Mouse (Mus musculus): ENCODE data around the gene Olfr870. TPM values are rescaled to one million over a fixed set of nuclear protein-coding genes. Genes with fewer than 3 reads are reported as not detected.
"Not testable (repeated sequence)": the region's sequence is repeated elsewhere in the genome, so short reads cannot be mapped to it uniquely, and the experiment has no call there.

Gene Olfr870
- total RNA-seq (2017), result not detected in 2 replicates

DNA sequence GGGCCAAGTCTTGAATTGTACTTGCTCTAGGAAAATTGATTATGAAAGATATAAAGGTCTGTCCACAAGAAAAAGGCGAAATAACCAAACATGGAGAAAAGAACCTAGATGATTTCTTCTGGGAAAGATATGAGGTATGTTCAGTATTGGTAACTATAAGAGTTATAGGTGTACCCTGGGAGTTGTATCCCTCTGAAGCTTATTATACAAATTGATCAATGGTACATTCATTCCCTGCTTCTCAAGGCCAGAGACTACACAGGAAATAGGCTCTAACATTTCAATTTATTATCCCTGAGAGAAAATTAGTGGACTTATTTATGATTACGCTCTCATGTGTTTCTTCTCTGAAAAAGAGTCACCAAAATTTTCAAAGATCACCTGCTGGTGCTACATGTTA is at the start of gene Olfr870:
Gene Olfr870, minus strand, starts transcription at position 101 of the 400 bp plus-strand sequence.
- no peak for ATAC-seq (replicated peaks in 1 of 2; ENCODE audit: insufficient read depth in 1 of 2, low FRiP score in 2 of 2, low TSS enrichment in 1 of 2, low read depth in 1 of 2, poor library complexity in 2 of 2, severe bottlenecking in 2 of 2)

DNA sequence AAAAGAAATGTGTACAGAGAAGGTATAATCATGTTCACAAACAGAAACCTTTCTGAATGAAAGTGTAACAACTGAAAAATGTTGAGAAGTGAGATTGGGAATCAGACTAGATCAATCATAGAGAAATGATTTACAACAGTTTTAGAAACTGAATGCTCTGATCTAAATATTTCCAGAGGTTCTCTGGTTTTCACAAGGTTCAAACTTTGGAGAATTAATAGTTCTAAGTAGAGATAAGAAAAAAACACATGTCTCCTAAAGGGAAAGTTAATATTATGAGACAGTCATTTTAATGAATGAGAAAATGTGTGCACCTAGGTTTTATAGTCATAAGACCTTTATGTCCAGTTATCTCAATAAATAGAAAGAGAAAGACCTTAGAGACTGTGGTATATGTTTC is 38.0 kb upstream of the Olfr870 start, which contains the start of gene Olfr871:
Gene Olfr871, plus strand, starts transcription at position 301 of the 400 bp plus-strand sequence.
- ATAC-seq (replicated peaks in 1 of 2; ENCODE audit: insufficient read depth in 1 of 2, low FRiP score in 2 of 2, low TSS enrichment in 1 of 2, low read depth in 1 of 2, poor library complexity in 2 of 2, severe bottlenecking in 2 of 2), result no peak

GRCm38 (mm10) chr9:20211477-20211876 is 37.6 kb upstream of the Olfr870 start:
- ATAC-seq (replicated peaks in 1 of 2; ENCODE audit: insufficient read depth in 1 of 2, low FRiP score in 2 of 2, low TSS enrichment in 1 of 2, low read depth in 1 of 2, poor library complexity in 2 of 2, severe bottlenecking in 2 of 2), result no peak

GRCm38 (mm10) chr9:20210812-20211211 is 37.0 kb upstream of the Olfr870 start:
- ATAC-seq (replicated peaks in 1 of 2; ENCODE audit: insufficient read depth in 1 of 2, low FRiP score in 2 of 2, low TSS enrichment in 1 of 2, low read depth in 1 of 2, poor library complexity in 2 of 2, severe bottlenecking in 2 of 2), result no peak

- not testable (repeated sequence) for ATAC-seq (replicated peaks in 1 of 2; ENCODE audit: insufficient read depth in 1 of 2, low FRiP score in 2 of 2, low TSS enrichment in 1 of 2, low read depth in 1 of 2, poor library complexity in 2 of 2, severe bottlenecking in 2 of 2)
Measured at GRCm38 (mm10) chr9:20203413-20203984, 29.6 kb upstream of the Olfr870 start.

- ATAC-seq (replicated peaks in 1 of 2; ENCODE audit: insufficient read depth in 1 of 2, low FRiP score in 2 of 2, low TSS enrichment in 1 of 2, low read depth in 1 of 2, poor library complexity in 2 of 2, severe bottlenecking in 2 of 2), result no peak
Measured at GRCm38 (mm10) chr9:20202131-20202530, 28.3 kb upstream of the Olfr870 start.

DNA sequence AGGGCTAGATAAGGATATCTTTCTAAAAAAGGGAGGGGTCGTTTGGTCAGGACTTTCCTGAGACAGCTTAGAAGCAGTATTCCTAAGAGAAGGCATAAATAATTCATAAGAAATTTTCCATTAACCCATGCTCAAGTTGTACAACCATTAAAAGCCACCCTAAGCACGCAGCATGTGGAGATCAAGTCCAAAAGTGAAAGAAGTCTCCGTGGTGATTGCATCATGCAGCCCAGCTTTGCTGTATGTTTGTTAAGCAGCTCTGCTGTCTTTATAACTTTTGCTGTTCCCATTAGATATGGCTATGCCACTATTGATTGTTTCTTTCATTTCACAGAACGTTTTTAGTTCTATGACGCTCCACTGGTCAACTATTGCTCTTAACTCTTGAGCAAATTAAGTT is 5.6 kb upstream of the Olfr870 start:
- ATAC-seq (replicated peaks in 1 of 2; ENCODE audit: insufficient read depth in 1 of 2, low FRiP score in 2 of 2, low TSS enrichment in 1 of 2, low read depth in 1 of 2, poor library complexity in 2 of 2, severe bottlenecking in 2 of 2), result no peak

GRCm38 (mm10) chr9:20149706-20150105 is 24.2 kb downstream of the Olfr870 start:
- no peak for ATAC-seq (replicated peaks in 1 of 2; ENCODE audit: insufficient read depth in 1 of 2, low FRiP score in 2 of 2, low TSS enrichment in 1 of 2, low read depth in 1 of 2, poor library complexity in 2 of 2, severe bottlenecking in 2 of 2)

GRCm38 (mm10) chr9:20128709-20129108 is 45.1 kb downstream of the Olfr870 start, which contains the start of gene Olfr869:
Olfr869 (plus strand) TSS chr9:20129009.
- ATAC-seq (replicated peaks in 1 of 2; ENCODE audit: insufficient read depth in 1 of 2, low FRiP score in 2 of 2, low TSS enrichment in 1 of 2, low read depth in 1 of 2, poor library complexity in 2 of 2, severe bottlenecking in 2 of 2), result no peak

Other genes with a start within 250 kb of the Olfr870 start
- not detected in 2 replicates for gene Olfr866, start 146.0 kb downstream of the Olfr870 start, total RNA-seq (2017)
- gene Olfr867, start 116.5 kb downstream of the Olfr870 start, total RNA-seq (2017), result not detected in 2 replicates
- not detected in 2 replicates for gene Olfr868, start 75.4 kb downstream of the Olfr870 start, total RNA-seq (2017)
- not detected in 2 replicates for gene Olfr869, start 45.0 kb downstream of the Olfr870 start, total RNA-seq (2017)
- not detected in 2 replicates for gene Olfr871, start 38.1 kb upstream of the Olfr870 start, total RNA-seq (2017)
- gene Olfr872, start 63.1 kb upstream of the Olfr870 start, total RNA-seq (2017), result not detected in 2 replicates
- not detected in 2 replicates for gene Olfr39, start 108.3 kb upstream of the Olfr870 start, total RNA-seq (2017)
- not detected in 2 replicates for gene Olfr873, start 124.5 kb upstream of the Olfr870 start, total RNA-seq (2017)
- gene Olfr18, start 162.0 kb upstream of the Olfr870 start, total RNA-seq (2017), result not detected in 2 replicates
- 7.4 and 7.6 TPM in 2 replicates for gene Zfp560, start 211.1 kb upstream of the Olfr870 start, total RNA-seq (2017)

All from hematopoietic stem cell, adult 5-6 weeks (primary cell).